Mouse (Mus musculus) embryonic facial prominence, embryonic 12.5 days (tissue): ENCODE measurements around the gene Gid4. TPM values are rescaled to one million over a fixed set of nuclear protein-coding genes. Genes with fewer than 3 reads are reported as not detected.

Experiments
- ATAC-seq: fragments of 200-750 bp; cut with Nextera tagmentation; 2 replicates; pipeline ENCODE4 v1.8.0; 2017; ENCODE audit not compliant: insufficient number of reproducible peaks, insufficient read depth, low FRiP score, low TSS enrichment
- H3K27ac ChIP-seq: fragments of 300-500 bp; sonication (generic); 2 replicates; pipeline ENCODE4 v1.5.1; 2016; ENCODE audit warnings: mild to moderate bottlenecking
- H3K27me3 ChIP-seq: fragments of 300-500 bp; sonication (generic); 2 replicates; pipeline ENCODE4 v1.6.1; 2016; ENCODE audit warnings: mild to moderate bottlenecking, moderate library complexity
- H3K36me3 ChIP-seq: fragments of 300-500 bp; sonication (generic); 2 replicates; pipeline ENCODE4 v1.6.1; 2016; ENCODE audit warnings: mild to moderate bottlenecking
- H3K4me1 ChIP-seq: fragments of 300-500 bp; sonication (generic); 2 replicates; pipeline ENCODE4 v1.6.1; 2016
- H3K4me2 ChIP-seq: fragments of 300-500 bp; sonication (generic); replicated peaks from 2 replicates; pipeline ENCODE4 v1.6.1; 2016; ENCODE audit warnings: mild to moderate bottlenecking, moderate library complexity
- H3K4me3 ChIP-seq: fragments of 300-500 bp; sonication (generic); 2 replicates; pipeline ENCODE4 v1.5.1; 2016; ENCODE audit warnings: mild to moderate bottlenecking
- H3K9ac ChIP-seq: fragments of 300-500 bp; sonication (generic); 2 replicates; pipeline ENCODE4 v1.6.1; 2016; ENCODE audit warnings: mild to moderate bottlenecking, moderate library complexity
- H3K9me3 ChIP-seq: fragments of 300-500 bp; sonication (generic); 2 replicates; pipeline ENCODE4 v1.6.1; 2016; ENCODE audit warnings: mild to moderate bottlenecking, moderate library complexity
- WGBS: fragments of 180-500 bp; shearing (Covaris S2); methylation state at CpG from one replicate; pipeline ENCODE4 v1.1.7; 2016; 5-methylcytosine and 5-hydroxymethylcytosine counted together
- polyA plus RNA-seq: library from polyadenylated mRNA; unstranded; fragments of >200 nt; fragmentation: Nextera tagmentation; extraction: Ambion mirVana; gene quantifications from 2 replicates; pipeline ENCODE4 v1.2.1, GENCODE M21; 2016

Gene Gid4
- polyA plus RNA-seq, 1 experiment from 2014 or later: 28.9 TPM

DNA sequence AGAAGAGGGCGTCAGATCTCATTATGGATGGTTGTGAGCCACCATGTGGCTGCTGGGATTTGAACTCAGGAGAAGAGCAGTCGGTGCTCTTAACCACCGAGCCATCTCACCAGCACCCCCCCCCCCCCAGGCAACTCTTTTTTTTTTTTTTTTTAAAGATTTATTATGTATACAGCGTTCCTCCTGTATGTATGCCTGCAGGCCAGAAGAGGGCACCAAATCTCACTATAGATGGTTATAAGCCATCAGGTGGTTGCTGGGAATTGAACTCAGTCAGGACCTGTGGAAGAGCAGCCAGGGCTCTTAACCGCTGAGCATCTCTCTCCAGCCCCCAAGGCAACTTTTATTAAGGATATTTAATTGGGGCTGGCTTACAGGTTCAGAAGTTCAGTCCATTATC, 57.6 kb downstream of the Gid4 start:
- H3K4me2 ChIP-seq: no peak overlapping the region
- 82% methylated on average over 5 of the region's 5 CpGs for WGBS
- no peak for ATAC-seq
- H3K27ac ChIP-seq: no peak overlapping the region
- no peaks in the 10 kb centered on the region for H3K4me1 ChIP-seq
- H3K9me3 ChIP-seq: no peaks in the 10 kb centered on the region
- H3K36me3 ChIP-seq: peaks cover 14% of the 10 kb centered on the region
- no peak overlapping the region for H3K9ac ChIP-seq
- no peaks in the 10 kb centered on the region for H3K27me3 ChIP-seq
- H3K4me3 ChIP-seq: no peak overlapping the region

DNA sequence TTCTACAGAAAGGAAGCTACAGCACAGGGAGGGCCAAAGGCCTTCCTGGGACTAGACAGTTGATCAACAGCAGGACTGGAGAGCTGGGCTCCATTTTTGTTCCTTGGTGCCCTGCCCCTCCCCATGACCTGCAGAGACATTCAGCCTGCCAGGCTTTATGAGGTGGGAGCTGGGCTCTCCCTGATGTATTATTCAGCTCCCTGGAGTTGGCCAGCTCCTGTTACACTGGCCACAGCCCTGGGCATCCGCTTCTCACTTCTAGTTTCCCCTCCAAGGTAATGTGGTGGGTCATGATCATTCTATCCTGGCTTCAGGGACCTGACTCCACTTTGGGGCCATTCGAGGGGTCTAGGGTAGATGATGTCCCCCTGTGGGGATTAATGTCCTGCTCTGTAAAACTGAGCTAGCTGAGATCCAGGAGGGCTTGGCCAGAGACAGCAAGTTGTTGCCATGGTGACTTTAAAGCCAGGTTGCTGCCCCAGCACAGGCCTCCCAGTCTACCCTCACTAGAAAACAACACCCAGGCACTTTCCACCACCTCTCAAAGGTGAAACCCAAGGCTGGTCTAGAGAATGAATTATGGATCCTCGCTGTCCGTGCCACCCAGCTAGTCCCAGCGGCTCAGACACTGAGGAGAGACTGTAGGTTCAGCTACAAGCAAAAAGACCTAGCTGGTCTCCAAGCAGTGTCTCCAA, 58.9 kb downstream of the Gid4 start:
- H3K27me3 ChIP-seq: no peaks in the 10 kb centered on the region; the same call in 1 of the 2 replicates
- no peak overlapping the region for H3K27ac ChIP-seq
- H3K36me3 ChIP-seq: 0 out of 2 replicates have a peak, but pooled peaks cover 3% of the 10 kb centered on the region
- H3K4me1 ChIP-seq: no peaks in the 10 kb centered on the region
- H3K4me3 ChIP-seq: no peak overlapping the region
- WGBS: 88% methylated on average over 5 of the region's 5 CpGs
- ATAC-seq: no peak
- H3K9me3 ChIP-seq: no peaks in the 10 kb centered on the region
- H3K9ac ChIP-seq: no peak overlapping the region
- H3K4me2 ChIP-seq: no peak overlapping the region

DNA sequence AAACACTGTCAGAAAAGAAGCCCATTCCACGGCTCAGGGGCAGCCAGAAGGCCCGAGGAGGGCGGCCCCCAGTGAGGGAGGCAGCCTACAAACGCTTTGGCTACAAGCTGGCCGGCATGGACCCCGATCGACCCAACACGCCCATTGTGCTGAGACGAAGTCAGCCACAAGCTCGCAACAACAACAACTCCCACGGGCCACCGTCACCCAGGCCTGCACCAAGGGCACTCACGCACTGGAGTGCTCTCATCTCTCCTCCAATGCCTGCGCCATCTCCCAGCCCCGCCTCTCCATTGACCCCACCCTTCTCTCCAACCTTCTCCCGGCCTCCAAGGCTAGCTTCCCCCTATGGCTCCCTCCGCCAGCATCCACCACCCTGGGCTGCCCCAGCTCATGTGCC, 61.2 kb downstream of the Gid4 start:
- H3K4me3 ChIP-seq: no peak overlapping the region
- no peaks in the 10 kb centered on the region for H3K9me3 ChIP-seq
- H3K36me3 ChIP-seq: no peaks in the 10 kb centered on the region
- no peak overlapping the region for H3K9ac ChIP-seq
- no peak for ATAC-seq
- no peaks in the 10 kb centered on the region; the same call in 1 of the 2 replicates for H3K27me3 ChIP-seq
- no peaks in the 10 kb centered on the region for H3K4me1 ChIP-seq
- H3K4me2 ChIP-seq: peak overlapping the region; percentile 36
- H3K27ac ChIP-seq: no peak overlapping the region
- WGBS: 33% methylated on average over 17 of the region's 17 CpGs

DNA sequence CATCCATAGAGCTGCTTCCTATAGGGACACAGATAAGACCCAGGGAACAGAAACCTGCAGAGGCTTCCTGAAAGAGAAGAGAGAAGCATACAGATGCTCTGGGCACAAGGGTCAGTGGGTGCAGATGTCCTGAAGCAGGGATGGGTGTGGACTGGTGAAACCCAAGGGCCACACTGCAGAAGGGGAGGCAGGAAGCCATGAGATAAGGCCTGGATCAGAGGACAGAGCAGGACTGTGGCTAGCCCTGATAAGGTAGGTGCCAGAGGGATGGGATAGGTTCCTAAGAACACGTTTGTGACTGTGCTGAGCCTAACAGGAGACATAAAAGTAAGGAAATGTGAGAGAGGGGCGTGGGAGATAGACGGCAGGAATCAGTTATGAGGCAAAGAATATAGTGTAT, 69.3 kb downstream of the Gid4 start:
- Histone ChIP-seq H3K27ac (no peak overlapping the region), H3K27me3 (no peaks in the 10 kb centered on the region), H3K9me3 (no peaks in the 10 kb centered on the region), H3K9ac (no peak overlapping the region), H3K4me2 (no peak overlapping the region), H3K36me3 (no peaks in the 10 kb centered on the region), H3K4me1 (no peaks in the 10 kb centered on the region), H3K4me3 (no peak overlapping the region)
- 72% methylated on average over 3 of the region's 3 CpGs for WGBS
- no peak for ATAC-seq

DNA sequence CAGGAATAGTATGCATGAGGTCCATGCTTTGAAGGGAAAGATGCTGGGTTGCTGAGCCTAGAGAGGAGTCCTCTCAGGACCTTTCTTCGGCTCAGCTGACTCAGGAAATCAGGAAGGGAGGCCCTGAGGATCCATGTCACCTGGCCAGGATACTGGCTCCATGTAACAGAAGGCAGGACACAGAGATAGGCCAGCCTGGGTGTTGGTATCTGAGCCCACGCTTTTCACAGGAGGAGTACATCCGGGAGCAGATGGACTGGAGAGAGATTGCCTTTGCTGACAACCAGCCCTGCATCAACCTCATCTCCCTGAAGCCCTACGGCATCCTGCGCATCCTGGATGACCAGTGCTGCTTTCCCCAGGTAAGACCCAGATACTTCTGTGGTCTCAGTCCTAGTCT, 75.8 kb downstream of the Gid4 start:
- H3K36me3 ChIP-seq: no peaks in the 10 kb centered on the region
- H3K27ac ChIP-seq: no peak overlapping the region
- H3K27me3 ChIP-seq: 0 out of 2 replicates have a peak, but pooled peaks cover 4% of the 10 kb centered on the region
- 81% methylated on average over 5 of the region's 5 CpGs for WGBS
- ATAC-seq: no peak
- H3K9ac ChIP-seq: no peak overlapping the region
- H3K9me3 ChIP-seq: no peaks in the 10 kb centered on the region
- H3K4me1 ChIP-seq: no peaks in the 10 kb centered on the region
- no peak overlapping the region for H3K4me2 ChIP-seq
- H3K4me3 ChIP-seq: no peak overlapping the region

DNA sequence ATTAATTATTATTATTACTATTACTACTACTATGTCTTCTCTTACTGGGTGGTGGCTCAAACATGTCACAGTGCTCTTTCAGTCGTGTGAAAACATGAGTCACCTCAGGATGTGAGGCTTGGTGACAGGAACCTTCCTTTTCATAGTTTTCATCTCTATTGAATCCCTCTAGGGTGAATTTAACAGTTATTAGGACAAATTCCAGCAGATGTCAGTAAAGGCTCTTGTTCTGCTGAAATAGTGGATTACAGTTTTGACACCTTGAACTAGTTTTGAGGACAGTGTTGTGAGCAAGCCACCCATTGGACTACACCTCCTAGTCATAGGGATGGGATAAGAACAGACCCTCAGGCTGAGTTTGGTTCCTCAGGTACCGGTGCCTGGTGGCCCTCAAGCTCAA, 78.7 kb downstream of the Gid4 start:
- no peak overlapping the region for H3K27ac ChIP-seq
- H3K9me3 ChIP-seq: no peaks in the 10 kb centered on the region
- WGBS: 63% methylated on average over 2 of the region's 2 CpGs
- H3K27me3 ChIP-seq: 0 out of 2 replicates have a peak, but pooled peaks cover 4% of the 10 kb centered on the region
- no peak overlapping the region for H3K9ac ChIP-seq
- H3K4me2 ChIP-seq: no peak overlapping the region
- no peak for ATAC-seq
- no peak overlapping the region for H3K4me3 ChIP-seq
- no peaks in the 10 kb centered on the region for H3K36me3 ChIP-seq
- H3K4me1 ChIP-seq: no peaks in the 10 kb centered on the region

Other genes with a start within 250 kb of the Gid4 start
- 54.8 and 56.6 TPM in 2 replicates for gene Srebf1, start 194.6 kb upstream of the Gid4 start, polyA plus RNA-seq
- gene Tom1l2, start 64.2 kb upstream of the Gid4 start, polyA plus RNA-seq: 28.4 and 28.7 TPM in 2 replicates
- 2.0 and 2.3 TPM in 2 replicates for gene Drc3, start 63.8 kb upstream of the Gid4 start, polyA plus RNA-seq
- gene Atpaf2, start 1.3 kb downstream of the Gid4 start, polyA plus RNA-seq: 48.8 and 51.9 TPM in 2 replicates
- gene Drg2, start 37.4 kb downstream of the Gid4 start, polyA plus RNA-seq: 118 and 122 TPM in 2 replicates
- gene Myo15, start 52.2 kb downstream of the Gid4 start, polyA plus RNA-seq: 0.52 and 0.63 TPM in 2 replicates
- gene Alkbh5, start 119.2 kb downstream of the Gid4 start, polyA plus RNA-seq: 36.1 and 37.8 TPM in 2 replicates